Mouse (Mus musculus) ES-E14 (cell line): ENCODE measurements around the gene Mrtfa. TPM values are rescaled to one million over a fixed set of nuclear protein-coding genes. Genes with fewer than 3 reads are reported as not detected.

Experiments
- DNase-seq: peaks from one replicate; pipeline ENCODE4 v3.0.0-alpha.2; 2013; ENCODE audit warnings: low read depth, low spot score
- H3K27ac ChIP-seq: 2 replicates; pipeline ENCODE4 v1.5.1; 2012; ENCODE audit warnings: low read depth, mild to moderate bottlenecking, low read length, moderate library complexity, mixed read lengths; ENCODE audit not compliant: poor library complexity, insufficient read depth, severe bottlenecking
- H3K36me3 ChIP-seq: 2 replicates; pipeline ENCODE4 v1.6.1; 2012; ENCODE audit warnings: mild to moderate bottlenecking, low read length, moderate library complexity, mixed read lengths; ENCODE audit not compliant: control insufficient read depth, poor library complexity, insufficient read depth, severe bottlenecking
- H3K4me1 ChIP-seq, 2 experiments: fragments of 150-350 bp in 1 of 2; sonication (generic) in 1 of 2; 2 replicates each; pipeline ENCODE4 v1.6.1; 2012; ENCODE audit warnings: low read length in 2 of 2, mild to moderate bottlenecking in 1 of 2, mixed read lengths in 1 of 2; ENCODE audit not compliant: control insufficient read depth in 2 of 2, insufficient read depth in 2 of 2, poor library complexity in 1 of 2
- H3K4me3 ChIP-seq, 2 experiments: fragments of 150-350 bp in 1 of 2; sonication (generic) in 1 of 2; 2 replicates each; pipeline ENCODE4 v1.5.1; 2012; ENCODE audit warnings: low read length in 2 of 2, low read depth in 1 of 2, mild to moderate bottlenecking in 1 of 2, mixed read lengths in 1 of 2; ENCODE audit not compliant: insufficient read depth in 1 of 2, poor library complexity in 1 of 2, severe bottlenecking in 1 of 2
- H3K9ac ChIP-seq: 2 replicates; pipeline ENCODE4 v1.6.1; 2012; ENCODE audit warnings: low read depth, mild to moderate bottlenecking, low read length, mixed read lengths; ENCODE audit not compliant: poor library complexity, insufficient read depth, severe bottlenecking
- H3K9me3 ChIP-seq: fragments of 150-350 bp; sonication (generic); 2 replicates; pipeline ENCODE4 v1.6.1; 2012; ENCODE audit warnings: low read depth, mild to moderate bottlenecking, low read length; ENCODE audit not compliant: control insufficient read depth, insufficient read depth
- CHD2 ChIP-seq: IDR thresholded peaks from 2 replicates; pipeline ENCODE4 v1.6.1; 2014; ENCODE audit warnings: mild to moderate bottlenecking, low read depth, low read length, inconsistent platforms
- HCFC1 ChIP-seq: IDR thresholded peaks from 2 replicates; pipeline ENCODE4 v1.6.1; 2012; ENCODE audit warnings: low read length, inconsistent platforms, borderline replicate concordance; ENCODE audit not compliant: insufficient read depth
- MAFK ChIP-seq: IDR thresholded peaks from 2 replicates; pipeline ENCODE4 v1.6.1; 2014; ENCODE audit warnings: mild to moderate bottlenecking, low read depth, low read length, inconsistent platforms; ENCODE audit not compliant: insufficient read depth
- ZC3H11A ChIP-seq: IDR thresholded peaks from 2 replicates; pipeline ENCODE4 v1.6.1; 2012; ENCODE audit warnings: low read depth, mild to moderate bottlenecking, inconsistent platforms, low read length, borderline replicate concordance
- ZNF384 ChIP-seq: IDR thresholded peaks from 2 replicates; pipeline ENCODE4 v1.6.1; 2012; ENCODE audit warnings: low read depth, low read length, inconsistent platforms
- in situ Hi-C, 2 experiments: fragments of 600-800 bp; cut with MboI; formaldehyde crosslinking; loops; one replicate each; pipeline ENCODE4 v1.15.1; 2025; ENCODE audit warnings: low sequenced_read_pairs in 2 of 2, inconsistent platforms in 1 of 2; ENCODE audit not compliant: unreplicated experiment in 2 of 2
- total RNA-seq: library from RNA; depleted of rRNA; stranded (reverse); fragments of 300-350 nt; gene quantifications from 2 replicates; pipeline ENCODE4 v1.2.3, GENCODE M21; 2012; rRNA removed

Gene Mrtfa
- total RNA-seq, 1 experiment, result 16.7 TPM

GRCm38 (mm10) chr15:80975666-80976065 is 214.9 kb downstream of the Mrtfa start:
- no peak overlapping the region for H3K27ac ChIP-seq
- TF ChIP-seq ZNF384 (no peak), MAFK (no peak), ZC3H11A (no peak), CHD2 (no peak), HCFC1 (no peak)
- in situ Hi-C loops, result no loop called here
- no peak overlapping the region for H3K9ac ChIP-seq
- no peak for DNase-seq
- no peaks in the 10 kb centered on the region for H3K36me3 ChIP-seq
- peaks cover 0 to 5% of the 10 kb centered on the region in 2 experiments; a peak in 1 of 4 replicates for H3K4me1 ChIP-seq
- H3K9me3 ChIP-seq, result no peaks in the 10 kb centered on the region
- H3K4me3 ChIP-seq, result no peak overlapping the region

GRCm38 (mm10) chr15:80974311-80974710 is 216.2 kb downstream of the Mrtfa start:
- no peak for TF ChIP-seq MAFK
- TF ChIP-seq CHD2, result no peak
- no peak for TF ChIP-seq ZC3H11A
- TF ChIP-seq HCFC1, result no peak
- TF ChIP-seq ZNF384, result no peak
- Histone ChIP-seq H3K4me1 (peaks cover 0 to 5% of the 10 kb centered on the region in 2 experiments; a peak in 1 of 4 replicates), H3K9me3 (no peaks in the 10 kb centered on the region), H3K36me3 (peaks cover 6% of the 10 kb centered on the region), H3K4me3 (no peak overlapping the region), H3K27ac (no peak overlapping the region), H3K9ac (no peak overlapping the region)
- in situ Hi-C loops, result no loop called here
- no peak for DNase-seq

- no peak overlapping the region for H3K4me3 ChIP-seq
- H3K9ac ChIP-seq, result no peak overlapping the region
- peaks cover 44% of the 10 kb centered on the region for H3K36me3 ChIP-seq
- TF ChIP-seq MAFK (no peak), CHD2 (no peak), ZNF384 (no peak), HCFC1 (no peak), ZC3H11A (no peak)
- no peak overlapping the region for H3K27ac ChIP-seq
- no peaks in the 10 kb centered on the region for H3K4me1 ChIP-seq
- in situ Hi-C loops, result no loop called here
- H3K9me3 ChIP-seq, result no peaks in the 10 kb centered on the region
- DNase-seq, result no peak
Measured at GRCm38 (mm10) chr15:80969371-80969770, 221.2 kb downstream of the Mrtfa start.

Other genes starting within 250 kb of the Mrtfa start
- gene Adsl, start 242.3 kb downstream of the Mrtfa start, total RNA-seq, result 124 and 166 TPM in 2 replicates
- gene Sgsm3, start 213.0 kb downstream of the Mrtfa start, total RNA-seq, result 51.6 and 71.9 TPM in 2 replicates
- 0.09 and 0.11 TPM in 2 replicates for gene Mchr1, start 44.7 kb upstream of the Mrtfa start, total RNA-seq
- 86.3 and 94.5 TPM in 2 replicates for gene Slc25a17, start 170.1 kb upstream of the Mrtfa start, total RNA-seq
- gene St13, start 209.3 kb upstream of the Mrtfa start, total RNA-seq, result 217 and 254 TPM in 2 replicates
- gene Xpnpep3, start 209.4 kb upstream of the Mrtfa start, total RNA-seq, result 16.4 and 17.6 TPM in 2 replicates
- gene Dnajb7, start 217.5 kb upstream of the Mrtfa start, total RNA-seq, result not detected in 2 replicates